In genomic region chr16:94123247-94123646, GRCm38 (mm10) we compare ENCODE assay signal across 9 mouse cellular contexts. TPM values are rescaled to one million over a fixed set of nuclear protein-coding genes. Genes with fewer than 3 reads are reported as not detected.
A peak's percentile ranks its signal among the peaks of the same experiment; 100 is the strongest.
DNase-seq lines count a peak whose midpoint lies in the region; ATAC-seq and TF ChIP-seq lines count a peak whose summit lies in the region.
"Had no signal": no experiment of that assay in that cellular context is flagged by ENCODE, and none has a peak within 500 bp of the region (broad histone marks: within the 10 kb centered on the region; RNA-seq: fewer than 3 reads in every experiment).

No protein-coding gene starts in this region.

- 71% methylated on average over 11 of the region's 11 CpGs for WGBS in embryonic facial prominence, embryonic 14.5 days
- WGBS in embryonic facial prominence, embryonic 10.5 days, result 83% methylated on average over 11 of the region's 11 CpGs
- 74% methylated on average over 11 of the region's 11 CpGs for WGBS in midbrain, embryonic 14.5 days
- WGBS in midbrain, embryonic 13.5 days, result 78% methylated on average over 11 of the region's 11 CpGs
- whole genome bisulfite sequencing in lung, embryonic 14.5 days, result 73% methylated on average over 11 of the region's 11 CpGs

- H3K4me1 ChIP-seq in embryonic facial prominence, embryonic 14.5 days (ENCODE audit: control insufficient read depth, insufficient read depth, low read length), result peaks cover 8% of the 10 kb centered on the region; the same call in 1 of the 2 replicates
- H3K4me1 ChIP-seq in embryonic facial prominence, embryonic 10.5 days, result peaks cover 23% of the 10 kb centered on the region
- H3K4me1 ChIP-seq in midbrain, embryonic 14.5 days (ENCODE audit: control insufficient read depth, insufficient read depth, low read length), result peaks cover 14% of the 10 kb centered on the region
- H3K4me1 ChIP-seq in midbrain, embryonic 13.5 days (replicated peaks), result peaks cover 20% of the 10 kb centered on the region
- H3K4me1 ChIP-seq in lung, embryonic 14.5 days (ENCODE audit: insufficient read depth), result peaks cover 6% of the 10 kb centered on the region; the same call in 1 of the 2 replicates

- H3K36me3 ChIP-seq in embryonic facial prominence, embryonic 14.5 days (ENCODE audit: control insufficient read depth, insufficient read depth, low read length), result no peaks in the 10 kb centered on the region
- H3K36me3 ChIP-seq in embryonic facial prominence, embryonic 10.5 days (replicated peaks), result no peaks in the 10 kb centered on the region
- H3K36me3 ChIP-seq in midbrain, embryonic 14.5 days (ENCODE audit: control insufficient read depth, insufficient read depth, low read length), result no peaks in the 10 kb centered on the region
- H3K36me3 ChIP-seq in midbrain, embryonic 13.5 days, result no peaks in the 10 kb centered on the region
- H3K36me3 ChIP-seq in lung, embryonic 14.5 days (ENCODE audit: insufficient read depth), result no peaks in the 10 kb centered on the region
- H3K36me3 ChIP-seq: limb, embryonic 15.5 days had no signal

- no peak overlapping the region for H3K9ac ChIP-seq in embryonic facial prominence, embryonic 14.5 days (ENCODE audit: low read depth, low read length)
- no peak overlapping the region for H3K9ac ChIP-seq in midbrain, embryonic 14.5 days (replicated peaks; ENCODE audit: low read length)
- H3K9ac ChIP-seq in midbrain, embryonic 13.5 days (replicated peaks), result no peak overlapping the region
- H3K9ac ChIP-seq in lung, embryonic 14.5 days, result no peak overlapping the region
- H3K9ac ChIP-seq: limb, embryonic 15.5 days had no signal

- TF ChIP-seq CTCF in lung, embryonic 14.5 days (IDR thresholded peaks at IDR 0.05; ENCODE audit: low read depth), result no peak

- no peak overlapping the region for H3K4me2 ChIP-seq in embryonic facial prominence, embryonic 14.5 days (ENCODE audit: low read depth, low read length)
- no peak overlapping the region for H3K4me2 ChIP-seq in midbrain, embryonic 14.5 days (ENCODE audit: low read length)
- no peak overlapping the region for H3K4me2 ChIP-seq in midbrain, embryonic 13.5 days (replicated peaks)
- H3K4me2 ChIP-seq in lung, embryonic 14.5 days, result no peak overlapping the region
- H3K4me2 ChIP-seq: limb, embryonic 15.5 days had no signal

- DNase-seq in embryonic facial prominence, embryonic 14.5 days (ENCODE audit: low spot score), result peak; percentile 50
- DNase-seq in embryonic facial prominence, embryonic 10.5 days (ENCODE audit: low spot score), result no peak
- peak; percentile 79 for DNase-seq in midbrain, embryonic 14.5 days
- peak; percentile 92 to 94 for DNase-seq in cerebellum, postnatal 10 days
- peak; percentile 30 for DNase-seq in lung, embryonic 14.5 days
- no peak for DNase-seq in thymus, postnatal 4 days

- no peak overlapping the region for H3K27ac ChIP-seq in embryonic facial prominence, embryonic 14.5 days (replicated peaks; ENCODE audit: low read depth, low read length)
- H3K27ac ChIP-seq in embryonic facial prominence, embryonic 10.5 days (replicated peaks), result no peak overlapping the region
- no peak overlapping the region for H3K27ac ChIP-seq in midbrain, embryonic 14.5 days (replicated peaks; ENCODE audit: low read depth, low read length)
- no peak overlapping the region for H3K27ac ChIP-seq in midbrain, embryonic 13.5 days
- no peak overlapping the region for H3K27ac ChIP-seq in lung, embryonic 14.5 days (ENCODE audit: low read depth)
- H3K27ac ChIP-seq: limb, embryonic 15.5 days had no signal

- H3K4me3 ChIP-seq in embryonic facial prominence, embryonic 14.5 days (ENCODE audit: low read depth, low read length), result no peak overlapping the region
- no peak overlapping the region for H3K4me3 ChIP-seq in embryonic facial prominence, embryonic 10.5 days
- no peak overlapping the region for H3K4me3 ChIP-seq in midbrain, embryonic 14.5 days (replicated peaks; ENCODE audit: low read depth, low read length)
- H3K4me3 ChIP-seq in midbrain, embryonic 13.5 days (replicated peaks), result no peak overlapping the region
- H3K4me3 ChIP-seq in lung, embryonic 14.5 days (ENCODE audit: low read depth, low read length), result no peak overlapping the region
- H3K4me3 ChIP-seq: limb, embryonic 15.5 days had no signal

- H3K9me3 ChIP-seq in embryonic facial prominence, embryonic 14.5 days (ENCODE audit: control insufficient read depth, low read length), result no peaks in the 10 kb centered on the region
- H3K9me3 ChIP-seq in embryonic facial prominence, embryonic 10.5 days, result no peaks in the 10 kb centered on the region
- no peaks in the 10 kb centered on the region for H3K9me3 ChIP-seq in midbrain, embryonic 14.5 days (ENCODE audit: control insufficient read depth, low read length)
- no peaks in the 10 kb centered on the region for H3K9me3 ChIP-seq in midbrain, embryonic 13.5 days
- no peaks in the 10 kb centered on the region for H3K9me3 ChIP-seq in lung, embryonic 14.5 days (ENCODE audit: low read depth, low read length)
- H3K9me3 ChIP-seq: limb, embryonic 15.5 days had no signal

- peaks cover 57% of the 10 kb centered on the region for H3K27me3 ChIP-seq in embryonic facial prominence, embryonic 14.5 days (replicated peaks; ENCODE audit: control insufficient read depth, insufficient read depth, low read length)
- peaks cover 99% of the 10 kb centered on the region for H3K27me3 ChIP-seq in embryonic facial prominence, embryonic 10.5 days (replicated peaks; ENCODE audit: low read depth, poor library complexity, severe bottlenecking)
- peaks cover 74% of the 10 kb centered on the region for H3K27me3 ChIP-seq in midbrain, embryonic 14.5 days (ENCODE audit: control insufficient read depth, insufficient read depth, low read length)
- peaks cover 94% of the 10 kb centered on the region for H3K27me3 ChIP-seq in midbrain, embryonic 13.5 days
- peaks cover 38% of the 10 kb centered on the region for H3K27me3 ChIP-seq in lung, embryonic 14.5 days (ENCODE audit: insufficient read depth, low read length)

- ATAC-seq in embryonic facial prominence, embryonic 14.5 days (ENCODE audit: low read depth), result no peak
- no peak for ATAC-seq in midbrain, embryonic 14.5 days (ENCODE audit: low FRiP score, low TSS enrichment)
- no peak for ATAC-seq in midbrain, embryonic 13.5 days
- no peak for ATAC-seq in lung, embryonic 14.5 days (ENCODE audit: insufficient read depth)
- no peak for ATAC-seq in CD4-positive, CD25-positive, alpha-beta regulatory T cell, adult 4 months

RNA-seq across cellular contexts. Expression of gene Sim2, which starts 38.5 kb away (rescaled TPM):
- polyA plus RNA-seq in embryonic facial prominence, embryonic 14.5 days (2014; fragmentation: Nextera tagmentation; extraction: Ambion mirVana), result 3.3 and 3.6 TPM in 2 replicates
- 0.87 and 1.5 TPM in 2 replicates for polyA plus RNA-seq in embryonic facial prominence, embryonic 10.5 days (2016; fragmentation: Nextera tagmentation; extraction: Ambion mirVana)
- polyA plus RNA-seq in midbrain, embryonic 14.5 days (2014; fragmentation: Nextera tagmentation; extraction: Ambion mirVana), result 0.05 TPM in 1 of 2 replicates, not detected in the other
- 0.24 and 0.44 TPM in 2 replicates for polyA plus RNA-seq in midbrain, embryonic 13.5 days (2015; fragmentation: Nextera tagmentation; extraction: Ambion mirVana)
- 0.04 TPM in 1 of 2 replicates, not detected in the other for polyA plus RNA-seq in lung, embryonic 14.5 days (2014; fragmentation: Nextera tagmentation; extraction: Ambion mirVana)
- not detected for polyA plus RNA-seq in CD4-positive, CD25-positive, alpha-beta regulatory T cell, adult 4 months (2017; shearing (Covaris generic))

Comparison
In these comparisons a context has a peak if more than half of its experiments do, and no peak if none do; other contexts are left out.
1. DNase-seq: peak in embryonic facial prominence, embryonic 14.5 days (single experiment), midbrain, embryonic 14.5 days (single experiment), cerebellum, postnatal 10 days (2 of 2) and lung, embryonic 14.5 days (single experiment); none in embryonic facial prominence, embryonic 10.5 days (single experiment) and thymus, postnatal 4 days (single experiment).